Mouse (Mus musculus) midbrain, postnatal 0 days (tissue): ENCODE results near the gene Klhl33. TPM values are rescaled to one million over a fixed set of nuclear protein-coding genes. Genes with fewer than 3 reads are reported as not detected.

ENCODE experiments used
- ATAC-seq: fragments of 200-750 bp; cut with Nextera tagmentation; 2 replicates; pipeline ENCODE4 v1.8.0; 2017; ENCODE audit warnings: moderate number of reproducible peaks, mild to moderate bottlenecking, moderate TSS enrichment, moderate library complexity; ENCODE audit not compliant: low FRiP score
- DNase-seq: peaks from one replicate; pipeline ENCODE4 v3.0.0-alpha.2; 2015; ENCODE audit warnings: low spot score
- H3K27ac ChIP-seq: fragments of 300-500 bp; sonication (generic); 2 replicates; pipeline ENCODE4 v1.5.1; 2014; ENCODE audit warnings: low read depth, mild to moderate bottlenecking, low read length, mixed read lengths
- H3K27me3 ChIP-seq: fragments of 300-500 bp; sonication (generic); 2 replicates; pipeline ENCODE4 v1.6.1; 2014; ENCODE audit warnings: low read length, control low read depth, mixed read lengths; ENCODE audit not compliant: insufficient read depth
- H3K36me3 ChIP-seq: fragments of 300-500 bp; sonication (generic); 2 replicates; pipeline ENCODE4 v1.6.1; 2014; ENCODE audit warnings: low read length, control low read depth, mixed read lengths; ENCODE audit not compliant: insufficient read depth
- H3K4me1 ChIP-seq: fragments of 300-500 bp; sonication (generic); 2 replicates; pipeline ENCODE4 v1.6.1; 2014; ENCODE audit warnings: mild to moderate bottlenecking, control low read depth, antibody characterized with exemption, low read length, mixed read lengths; ENCODE audit not compliant: insufficient read depth
- H3K4me2 ChIP-seq: fragments of 300-500 bp; sonication (generic); 2 replicates; pipeline ENCODE4 v1.6.1; 2014; ENCODE audit warnings: low read depth, mild to moderate bottlenecking, low read length, mixed read lengths; ENCODE audit not compliant: poor library complexity, severe bottlenecking
- H3K4me3 ChIP-seq: fragments of 300-500 bp; sonication (generic); 2 replicates; pipeline ENCODE4 v1.5.1; 2014; ENCODE audit warnings: low read depth, mild to moderate bottlenecking, low read length, moderate library complexity
- H3K9ac ChIP-seq: fragments of 300-500 bp; sonication (generic); replicated peaks from 2 replicates; pipeline ENCODE4 v1.6.1; 2014; ENCODE audit warnings: mild to moderate bottlenecking, low read length, moderate library complexity, mixed read lengths; ENCODE audit not compliant: poor library complexity, severe bottlenecking
- H3K9me3 ChIP-seq: fragments of 300-500 bp; sonication (generic); 2 replicates; pipeline ENCODE4 v1.6.1; 2016; ENCODE audit warnings: low read length, control low read depth
- CTCF ChIP-seq: IDR thresholded peaks from 2 replicates; pipeline ENCODE4 v1.5.1; 2016; ENCODE audit warnings: antibody characterized with exemption, mild to moderate bottlenecking
- WGBS: fragments of 180-500 bp; shearing (Covaris S2); extraction: QIAGEN DNeasy Blood & Tissue Kit; methylation state at CpG from one replicate; pipeline ENCODE4 v1.1.7; 2014; 5-methylcytosine and 5-hydroxymethylcytosine counted together
- polyA plus RNA-seq: library from polyadenylated mRNA; unstranded; fragments of >200 nt; fragmentation: Nextera tagmentation; extraction: Ambion mirVana; gene quantifications from 2 replicates; pipeline ENCODE4 v1.2.1, GENCODE M21; 2015
- total RNA-seq: library from RNA; depleted of rRNA; stranded (reverse); fragments of >200 nt; gene quantifications from 2 replicates; pipeline ENCODE4 v1.2.3, GENCODE M21; 2014

Gene Klhl33
- total and polyA plus RNA-seq, 2 experiments from 2014 or later: 2.4 to 5.0 TPM

- Histone ChIP-seq H3K4me2 (no peak overlapping the region), H3K36me3 (no peaks in the 10 kb centered on the region), H3K4me3 (no peak overlapping the region), H3K9me3 (no peaks in the 10 kb centered on the region), H3K4me1 (no peaks in the 10 kb centered on the region), H3K27me3 (no peaks in the 10 kb centered on the region), H3K27ac (no peak overlapping the region), H3K9ac (no peak overlapping the region)
- TF ChIP-seq CTCF: no peak
- no peak for DNase-seq
- 96% methylated on average over 3 of the region's 3 CpGs for WGBS
- ATAC-seq: no peak
Measured at GRCm38 (mm10) chr14:50938119-50938908, 41.0 kb upstream of the Klhl33 start.

GRCm38 (mm10) chr14:50936649-50937048 lies 39.3 kb upstream of the Klhl33 start:
- Histone ChIP-seq H3K4me3 (no peak overlapping the region), H3K9ac (no peak overlapping the region), H3K27ac (no peak overlapping the region), H3K36me3 (no peaks in the 10 kb centered on the region), H3K27me3 (no peaks in the 10 kb centered on the region), H3K4me1 (no peaks in the 10 kb centered on the region), H3K9me3 (no peaks in the 10 kb centered on the region), H3K4me2 (no peak overlapping the region)
- WGBS: 45% methylated on average over 1 of the region's 1 CpGs
- TF ChIP-seq CTCF: no peak
- ATAC-seq (no peak), DNase-seq (no peak)

- peak overlapping the region; percentile 48 for H3K27ac ChIP-seq
- H3K4me1 ChIP-seq: peaks cover 8% of the 10 kb centered on the region; the same call in 1 of the 2 replicates
- peaks cover 23% of the 10 kb centered on the region for H3K36me3 ChIP-seq
- 10% methylated on average over 12 of the region's 12 CpGs for WGBS
- no peaks in the 10 kb centered on the region for H3K9me3 ChIP-seq
- peak overlapping the region; percentile 56 for H3K4me2 ChIP-seq
- ATAC-seq (no peak), DNase-seq (no peak)
- TF ChIP-seq CTCF: no peak
- H3K9ac ChIP-seq: peak overlapping the region; percentile 45
- H3K4me3 ChIP-seq: peak overlapping the region; percentile 97
- no peaks in the 10 kb centered on the region for H3K27me3 ChIP-seq
Measured at GRCm38 (mm10) chr14:50931493-50932020, 34.2 kb upstream of the Klhl33 start.

- ATAC-seq (peak; percentile 100), DNase-seq (peak; percentile 100)
- Histone ChIP-seq H3K4me1 (peaks cover 8% of the 10 kb centered on the region; the same call in 1 of the 2 replicates), H3K27ac (peak within 1 kb of the TSS; percentile 85), H3K36me3 (peaks cover 23% of the 10 kb centered on the region), H3K4me2 (peak within 1 kb of the TSS; percentile 89), H3K9ac (peak within 1 kb of the TSS; percentile 99), H3K4me3 (peak within 1 kb of the TSS; percentile 97), H3K27me3 (no peaks in the 10 kb centered on the region), H3K9me3 (no peaks in the 10 kb centered on the region)
- under 1% methylated on average over 59 of the region's 68 CpGs for WGBS
- TF ChIP-seq CTCF: no peak
Measured at GRCm38 (mm10) chr14:50930754-50931492, 33.6 kb upstream of the Klhl33 start, which contains the start of the genes Pip4p1 and Pnp. Gene Pip4p1, minus strand, starts transcription at chr14:50930856. Gene Pnp, plus strand, starts transcription at chr14:50931082.

- Histone ChIP-seq H3K27me3 (no peaks in the 10 kb centered on the region), H3K9me3 (no peaks in the 10 kb centered on the region), H3K9ac (peak overlapping the region; percentile 99), H3K4me1 (peaks cover 11% of the 10 kb centered on the region; the same call in 1 of the 2 replicates), H3K27ac (peak overlapping the region; percentile 85), H3K4me2 (peak overlapping the region; percentile 89), H3K4me3 (peak overlapping the region; percentile 97), H3K36me3 (peaks cover 23% of the 10 kb centered on the region)
- peak; percentile 17 for DNase-seq
- TF ChIP-seq CTCF: no peak
- WGBS: under 1% methylated on average over 38 of the region's 38 CpGs
- ATAC-seq: peak; percentile 61
Measured at GRCm38 (mm10) chr14:50930377-50930753, 33.1 kb upstream of the Klhl33 start.
